Mouse (Mus musculus): Measurements from ENCODE around the gene Yipf4.

GRCm38 (mm10) chr17:74526806-74527653 is 37.7 kb downstream of the Yipf4 start:
- no peak for TF ChIP-seq CTCF (IDR thresholded peaks at IDR 0.05; ENCODE audit: insufficient read depth, low read depth, low read length)
- no peak for TF ChIP-seq POLR2A (IDR thresholded peaks at IDR 0.05; ENCODE audit: insufficient read depth, low read depth, low read length)
